Mouse (Mus musculus): ENCODE measurements around the gene Cend1. TPM values are rescaled to one million over a fixed set of nuclear protein-coding genes. Genes with fewer than 3 reads are reported as not detected.
A peak's percentile ranks its signal among the peaks of the same experiment; 100 is the strongest.

The Cend1 gene
- total and polyA plus RNA-seq, 2 experiments, result 0.09 TPM; not detected in 1

GRCm38 (mm10) chr7:141431434-141432185, 2.3 kb upstream of the Cend1 start:
- TF ChIP-seq CTCF (IDR thresholded peaks at IDR 0.05; ENCODE audit: low read depth, low read length), result no peak
- Histone ChIP-seq H3K79me2 (ENCODE audit: control insufficient read depth, insufficient read depth, low read length) (no peaks in the 10 kb centered on the region; the same call in 1 of the 2 replicates), H3K27ac (replicated peaks; ENCODE audit: insufficient read depth, low read depth, low read length) (peak overlapping the region; percentile 95), H3K27me3 (ENCODE audit: control insufficient read depth, insufficient read depth, low read length) (no peaks in the 10 kb centered on the region), H3K4me3 (ENCODE audit: insufficient read depth, low read depth, low read length) (no peak overlapping the region), H3K4me1 (ENCODE audit: control insufficient read depth, insufficient read depth, low read length) (peaks cover 23% of the 10 kb centered on the region), H3K9ac (ENCODE audit: low read depth, low read length) (peak overlapping the region; percentile 67), H3K36me3 (ENCODE audit: control insufficient read depth, insufficient read depth, low read length) (peaks cover 9% of the 10 kb centered on the region; the same call in 1 of the 2 replicates)
- WGBS, result 91% methylated on average over 19 of the region's 19 CpGs
- no peak for DNase-seq (ENCODE audit: extremely low read depth, low read depth, low spot score)

GRCm38 (mm10) chr7:141430585-141431240, 1.4 kb upstream of the Cend1 start:
- peaks cover 9% of the 10 kb centered on the region; the same call in 1 of the 2 replicates for H3K36me3 ChIP-seq (ENCODE audit: control insufficient read depth, insufficient read depth, low read length)
- peaks cover 17% of the 10 kb centered on the region for H3K4me1 ChIP-seq (ENCODE audit: control insufficient read depth, insufficient read depth, low read length)
- H3K4me3 ChIP-seq (ENCODE audit: insufficient read depth, low read depth, low read length), result no peak overlapping the region

GRCm38 (mm10) chr7:141429840-141430584, 721 bp upstream of the Cend1 start:
- Histone ChIP-seq H3K4me3 (ENCODE audit: insufficient read depth, low read depth, low read length) (no peak overlapping the region), H3K27me3 (ENCODE audit: control insufficient read depth, insufficient read depth, low read length) (no peaks in the 10 kb centered on the region), H3K79me2 (ENCODE audit: control insufficient read depth, insufficient read depth, low read length) (no peaks in the 10 kb centered on the region; the same call in 1 of the 2 replicates), H3K4me1 (ENCODE audit: control insufficient read depth, insufficient read depth, low read length) (peaks cover 13% of the 10 kb centered on the region), H3K9ac (ENCODE audit: low read depth, low read length) (no peak overlapping the region), H3K36me3 (ENCODE audit: control insufficient read depth, insufficient read depth, low read length) (peaks cover 9% of the 10 kb centered on the region; the same call in 1 of the 2 replicates), H3K27ac (replicated peaks; ENCODE audit: insufficient read depth, low read depth, low read length) (no peak overlapping the region)
- peak; percentile 59 for DNase-seq (ENCODE audit: extremely low read depth, low read depth, low spot score)
- 61% methylated on average over 9 of the region's 9 CpGs for WGBS
- no peak for TF ChIP-seq CTCF (IDR thresholded peaks at IDR 0.05; ENCODE audit: low read depth, low read length)
- TF ChIP-seq POLR2A (IDR thresholded peaks at IDR 0.05; ENCODE audit: extremely low read depth, insufficient read depth, low read length), result 0 out of 2 replicates have a peak, but pooled peaks have one; percentile 10

More at GRCm38 (mm10) chr7:141430585-141431240, 1.4 kb upstream of the Cend1 start:
- Histone ChIP-seq H3K79me2 (ENCODE audit: control insufficient read depth, insufficient read depth, low read length) (no peaks in the 10 kb centered on the region; the same call in 1 of the 2 replicates), H3K27ac (replicated peaks; ENCODE audit: insufficient read depth, low read depth, low read length) (no peak overlapping the region), H3K9ac (ENCODE audit: low read depth, low read length) (no peak overlapping the region), H3K27me3 (ENCODE audit: control insufficient read depth, insufficient read depth, low read length) (no peaks in the 10 kb centered on the region)
- no peak for DNase-seq (ENCODE audit: extremely low read depth, low read depth, low spot score)
- no peak for TF ChIP-seq CTCF (IDR thresholded peaks at IDR 0.05; ENCODE audit: low read depth, low read length)
- 90% methylated on average over 9 of the region's 9 CpGs for WGBS

GRCm38 (mm10) chr7:141428701-141429100, 590 bp downstream of the Cend1 start:
- Histone ChIP-seq H3K36me3 (ENCODE audit: control insufficient read depth, insufficient read depth, low read length) (peaks cover 9% of the 10 kb centered on the region; the same call in 1 of the 2 replicates), H3K27me3 (ENCODE audit: control insufficient read depth, insufficient read depth, low read length) (no peaks in the 10 kb centered on the region), H3K79me2 (ENCODE audit: control insufficient read depth, insufficient read depth, low read length) (no peaks in the 10 kb centered on the region), H3K9ac (ENCODE audit: low read depth, low read length) (no peak overlapping the region), H3K4me3 (ENCODE audit: insufficient read depth, low read depth, low read length) (no peak overlapping the region), H3K27ac (replicated peaks; ENCODE audit: insufficient read depth, low read depth, low read length) (no peak overlapping the region), H3K4me1 (ENCODE audit: control insufficient read depth, insufficient read depth, low read length) (peaks cover 14% of the 10 kb centered on the region)
- WGBS, result 71% methylated on average over 5 of the region's 5 CpGs
- DNase-seq (ENCODE audit: extremely low read depth, low read depth, low spot score), result no peak
- TF ChIP-seq CTCF (IDR thresholded peaks at IDR 0.05; ENCODE audit: low read depth, low read length) (no peak), POLR2A (IDR thresholded peaks at IDR 0.05; ENCODE audit: extremely low read depth, insufficient read depth, low read length) (no peak)

GRCm38 (mm10) chr7:141426948-141427730, 2.2 kb downstream of the Cend1 start:
- Histone ChIP-seq H3K27me3 (ENCODE audit: control insufficient read depth, insufficient read depth, low read length) (no peaks in the 10 kb centered on the region), H3K4me1 (ENCODE audit: control insufficient read depth, insufficient read depth, low read length) (peaks cover 13% of the 10 kb centered on the region), H3K79me2 (ENCODE audit: control insufficient read depth, insufficient read depth, low read length) (no peaks in the 10 kb centered on the region), H3K4me3 (ENCODE audit: insufficient read depth, low read depth, low read length) (no peak overlapping the region), H3K36me3 (ENCODE audit: control insufficient read depth, insufficient read depth, low read length) (peaks cover 9% of the 10 kb centered on the region; the same call in 1 of the 2 replicates), H3K27ac (replicated peaks; ENCODE audit: insufficient read depth, low read depth, low read length) (no peak overlapping the region), H3K9ac (ENCODE audit: low read depth, low read length) (no peak overlapping the region)
- WGBS, result 85% methylated on average over 12 of the region's 12 CpGs
- DNase-seq (ENCODE audit: extremely low read depth, low read depth, low spot score), result no peak
- TF ChIP-seq POLR2A (IDR thresholded peaks at IDR 0.05; ENCODE audit: extremely low read depth, insufficient read depth, low read length), result no peak
- TF ChIP-seq CTCF (IDR thresholded peaks at IDR 0.05; ENCODE audit: low read depth, low read length), result no peak

Measured in liver, adult 2 months (tissue).